Mouse (Mus musculus) heart, postnatal 0 days (tissue): ENCODE data around the gene Slc7a6os.

ENCODE experiments used
- CTCF ChIP-seq: IDR thresholded peaks from 2 replicates; pipeline ENCODE4 v1.5.1; 2016; ENCODE audit warnings: antibody characterized with exemption, control low read depth, low read depth
- EP300 ChIP-seq: IDR thresholded peaks from 2 replicates; pipeline ENCODE4 v1.6.1; 2016; ENCODE audit warnings: antibody characterized with exemption, low read depth

DNA sequence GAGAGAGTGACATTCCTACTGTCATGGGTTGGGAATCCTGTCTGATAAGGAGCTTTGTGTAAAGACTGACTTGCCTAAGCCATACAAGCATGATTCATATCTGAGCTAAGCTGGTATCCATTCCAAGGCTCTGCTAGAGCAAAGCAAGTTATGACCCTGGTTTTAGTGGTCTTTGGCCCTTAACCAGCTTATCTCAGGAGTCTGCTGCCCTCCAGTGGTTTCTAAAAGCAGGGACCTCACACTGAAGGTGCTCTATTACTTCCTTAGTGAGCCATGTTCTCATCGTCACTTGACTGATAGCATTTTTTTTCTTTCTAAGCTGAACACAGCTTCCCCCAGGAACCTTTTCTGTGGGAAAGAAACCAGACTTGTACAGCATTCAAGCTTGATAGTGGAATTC, 12.0 kb downstream of the Slc7a6os start:
- TF ChIP-seq CTCF (peak; percentile 74), EP300 (no peak)
